Mouse (Mus musculus): ENCODE data around the gene Cd180.

Cd180 gene

DNA sequence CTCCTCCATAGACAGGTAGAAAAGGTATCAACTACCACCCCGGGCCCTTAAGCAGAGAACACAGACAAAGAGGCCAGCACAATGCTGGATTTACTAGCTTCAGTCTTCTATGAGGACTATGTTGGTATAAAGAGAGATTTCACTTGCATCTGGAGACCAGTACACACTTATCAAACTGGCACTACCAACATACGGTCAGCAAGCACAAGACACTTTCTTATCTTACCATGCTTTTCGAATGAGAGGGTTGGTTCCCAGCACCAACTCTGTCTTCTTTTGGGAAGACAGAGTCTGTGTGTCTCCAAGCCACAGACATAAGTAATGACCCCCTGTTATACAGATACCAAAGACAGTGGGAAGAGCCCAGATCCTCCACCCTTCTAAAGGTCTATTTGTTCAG, 85.5 kb downstream of the Cd180 start:
- no peak for DNase-seq (ENCODE audit: low spot score in 2 of 2)

DNA sequence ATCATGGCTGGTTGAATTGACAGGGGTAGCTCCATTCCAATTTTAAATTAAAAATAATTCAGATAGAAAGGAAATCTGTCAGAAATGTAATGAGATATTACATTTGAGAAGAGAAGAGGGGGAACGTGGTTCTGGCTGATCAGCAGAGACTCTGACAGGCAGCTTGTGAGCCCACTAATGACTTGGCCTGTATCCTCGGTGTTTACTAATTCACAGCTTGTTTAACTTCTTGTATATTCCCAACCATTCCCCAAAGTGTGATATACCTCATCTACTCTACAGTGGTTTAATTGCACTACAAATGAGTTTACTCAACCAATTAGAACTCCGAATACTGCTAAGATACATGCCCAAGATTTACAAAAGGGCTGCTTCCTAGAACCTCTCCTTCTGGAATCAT, 85.9 kb downstream of the Cd180 start:
- DNase-seq (ENCODE audit: low spot score in 2 of 2), result no peak

DNA sequence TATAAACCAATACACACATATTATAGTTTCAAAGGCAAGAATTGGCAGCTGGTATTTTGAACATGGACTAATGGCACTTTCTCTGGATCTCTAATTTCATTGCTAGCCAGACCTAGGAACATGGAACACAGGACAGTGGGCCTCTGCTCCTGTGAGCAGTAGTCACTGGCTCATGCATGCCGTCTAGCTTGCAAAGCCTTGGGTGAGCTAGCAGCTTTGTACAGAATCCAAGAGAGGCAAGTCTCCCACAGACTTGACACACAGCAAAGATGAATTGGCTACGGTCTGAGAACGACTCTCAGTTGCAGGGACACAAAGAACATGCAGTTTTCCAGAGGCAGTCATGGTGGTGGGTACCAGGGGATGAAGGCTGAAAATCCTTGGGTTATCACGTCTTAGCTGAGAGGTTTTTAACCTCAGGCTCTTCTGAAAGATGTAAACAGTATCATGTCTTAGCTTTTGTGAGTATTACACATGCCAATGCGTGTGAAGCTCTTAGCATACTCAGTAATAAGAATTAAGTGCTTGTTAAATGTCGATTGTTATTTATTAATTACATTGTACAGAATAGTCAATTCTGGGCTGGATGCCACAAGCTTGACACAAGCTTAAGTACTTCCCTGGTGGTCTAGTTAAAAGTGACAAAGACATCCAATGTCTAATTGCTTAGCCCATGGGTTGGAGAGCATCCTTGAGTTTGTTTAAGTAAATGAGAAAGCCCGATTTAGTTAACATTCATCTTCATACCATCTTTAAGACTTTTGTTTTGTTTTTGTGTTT, 90.4 kb downstream of the Cd180 start:
- no peak for DNase-seq (ENCODE audit: low spot score in 2 of 2)

DNA sequence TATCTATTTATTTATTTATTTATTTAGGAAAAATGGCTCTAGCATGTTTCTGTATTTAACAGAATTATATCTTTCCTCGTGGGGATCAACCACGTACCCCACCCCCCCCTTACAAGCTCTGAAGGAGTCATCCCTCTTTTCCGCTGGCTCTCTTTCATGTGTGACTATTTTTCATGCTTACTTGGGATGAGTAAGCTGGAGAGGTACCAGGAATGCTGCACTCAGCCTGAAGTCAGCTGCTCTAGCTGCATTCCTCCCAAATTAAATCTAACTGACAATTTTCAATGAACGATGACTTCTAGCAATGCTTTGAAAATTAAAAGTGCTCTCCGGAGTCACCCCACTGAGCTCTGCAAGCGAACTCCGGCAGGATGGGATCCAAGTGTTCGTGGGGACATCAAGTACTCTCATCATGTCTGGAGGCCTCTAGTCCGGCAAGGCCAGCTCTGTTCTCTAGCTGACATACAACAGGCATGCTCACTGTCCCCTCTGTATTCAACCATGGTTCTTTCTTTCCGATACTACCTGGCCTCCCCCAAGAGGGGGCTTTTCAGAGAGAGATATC, 93.4 kb downstream of the Cd180 start:
- no peak for DNase-seq (ENCODE audit: low spot score in 2 of 2)
